Mouse (Mus musculus): ENCODE results near the gene Asb1. TPM values are rescaled to one million over a fixed set of nuclear protein-coding genes. Genes with fewer than 3 reads are reported as not detected.

The Asb1 gene
- polyA plus RNA-seq, 1 experiment, result 14.9 TPM

- Histone ChIP-seq H3K4me2 (ENCODE audit: low read depth) (peak overlapping the region; percentile 91), H3K79me2 (ENCODE audit: control insufficient read depth, insufficient read depth) (peaks cover 8% of the 10 kb centered on the region), H3K36me3 (ENCODE audit: control insufficient read depth, insufficient read depth) (no peaks in the 10 kb centered on the region), H3K4me3 (peak overlapping the region; percentile 55), H3ac (ENCODE audit: control insufficient read depth, insufficient read length) (peak overlapping the region; percentile 36), H3K27me3 (ENCODE audit: control insufficient read depth, insufficient read depth, insufficient read length) (no peaks in the 10 kb centered on the region)
- TF ChIP-seq TCF12 (IDR thresholded peaks at IDR 0.05; ENCODE audit: insufficient read depth, poor library complexity, severe bottlenecking) (no peak), REST (IDR thresholded peaks at IDR 0.05; ENCODE audit: insufficient read depth, insufficient read length) (no peak), MYOD1 (IDR thresholded peaks at IDR 0.05; ENCODE audit: control insufficient read depth in 1 of 3, insufficient read length in 2 of 3, low read depth in 2 of 3) (no peak), E2F4 (IDR thresholded peaks at IDR 0.05; ENCODE audit: insufficient read depth) (no peak), SRF (IDR thresholded peaks at IDR 0.05; ENCODE audit: control insufficient read depth, insufficient read length, low read depth) (no peak), MYOG (IDR thresholded peaks at IDR 0.05; ENCODE audit: control insufficient read depth in 1 of 3, insufficient read depth in 1 of 3, insufficient read length in 2 of 3, low read depth in 2 of 3) (no peak), TCF3 (IDR thresholded peaks at IDR 0.05; ENCODE audit: insufficient read length, low read depth) (no peak), MAX (IDR thresholded peaks at IDR 0.05; ENCODE audit: low read depth) (no peak), CEBPB (IDR thresholded peaks at IDR 0.05; ENCODE audit: insufficient read depth, poor library complexity, severe bottlenecking) (no peak), POLR2A (IDR thresholded peaks at IDR 0.05; ENCODE audit: insufficient read length, low read depth) (no peak), POLR2AphosphoS2 (IDR thresholded peaks at IDR 0.05; ENCODE audit: insufficient read length, low read depth) (no peak), USF1 (IDR thresholded peaks at IDR 0.05; ENCODE audit: low read depth) (no peak)
These were observed 557 bp upstream of the Asb1 start for GRCm38 (mm10) chr1:91539704-91540270.

GRCm38 (mm10) chr1:91541042-91541592, 773 bp downstream of the Asb1 start:
- peaks cover 8% of the 10 kb centered on the region for H3K79me2 ChIP-seq (ENCODE audit: control insufficient read depth, insufficient read depth)
- peaks cover 2% of the 10 kb centered on the region for H3K36me3 ChIP-seq (ENCODE audit: control insufficient read depth, insufficient read depth)
- H3K27me3 ChIP-seq (ENCODE audit: control insufficient read depth, insufficient read depth, insufficient read length), result no peaks in the 10 kb centered on the region
- TF ChIP-seq POLR2A (IDR thresholded peaks at IDR 0.05; ENCODE audit: insufficient read length, low read depth), result no peak
- no peak for TF ChIP-seq MYOD1 (IDR thresholded peaks at IDR 0.05; ENCODE audit: control insufficient read depth in 1 of 3, insufficient read length in 2 of 3, low read depth in 2 of 3)
- no peak for TF ChIP-seq TCF12 (IDR thresholded peaks at IDR 0.05; ENCODE audit: insufficient read depth, poor library complexity, severe bottlenecking)
- TF ChIP-seq USF1 (IDR thresholded peaks at IDR 0.05; ENCODE audit: low read depth), result no peak
- no peak for TF ChIP-seq E2F4 (IDR thresholded peaks at IDR 0.05; ENCODE audit: insufficient read depth)
- TF ChIP-seq MYOG (IDR thresholded peaks at IDR 0.05; ENCODE audit: control insufficient read depth in 1 of 3, insufficient read depth in 1 of 3, insufficient read length in 2 of 3, low read depth in 2 of 3), result no peak
- no peak for TF ChIP-seq CEBPB (IDR thresholded peaks at IDR 0.05; ENCODE audit: insufficient read depth, poor library complexity, severe bottlenecking)
- no peak for TF ChIP-seq REST (IDR thresholded peaks at IDR 0.05; ENCODE audit: insufficient read depth, insufficient read length)
- no peak for TF ChIP-seq SRF (IDR thresholded peaks at IDR 0.05; ENCODE audit: control insufficient read depth, insufficient read length, low read depth)
- no peak for TF ChIP-seq MAX (IDR thresholded peaks at IDR 0.05; ENCODE audit: low read depth)
- no peak for TF ChIP-seq TCF3 (IDR thresholded peaks at IDR 0.05; ENCODE audit: insufficient read length, low read depth)
- TF ChIP-seq POLR2AphosphoS2 (IDR thresholded peaks at IDR 0.05; ENCODE audit: insufficient read length, low read depth), result no peak
- peak overlapping the region; percentile 88 for H3K4me2 ChIP-seq (ENCODE audit: low read depth)
- peak overlapping the region; percentile 36 for H3ac ChIP-seq (ENCODE audit: control insufficient read depth, insufficient read length)
- peak overlapping the region; percentile 55 for H3K4me3 ChIP-seq

- H3ac ChIP-seq (ENCODE audit: control insufficient read depth, insufficient read length), result no peak overlapping the region
These were observed 3.6 kb downstream of the Asb1 start for GRCm38 (mm10) chr1:91543974-91544373.

GRCm38 (mm10) chr1:91545226-91545625, 4.9 kb downstream of the Asb1 start:
- Histone ChIP-seq H3K79me2 (ENCODE audit: control insufficient read depth, insufficient read depth) (peaks cover 8% of the 10 kb centered on the region), H3K4me3 (no peak overlapping the region), H3K36me3 (ENCODE audit: control insufficient read depth, insufficient read depth) (peaks cover 11% of the 10 kb centered on the region), H3K27me3 (ENCODE audit: control insufficient read depth, insufficient read depth, insufficient read length) (no peaks in the 10 kb centered on the region), H3ac (ENCODE audit: control insufficient read depth, insufficient read length) (no peak overlapping the region), H3K4me2 (ENCODE audit: low read depth) (no peak overlapping the region)
- TF ChIP-seq MYOG (IDR thresholded peaks at IDR 0.05; ENCODE audit: control insufficient read depth in 1 of 3, insufficient read depth in 1 of 3, insufficient read length in 2 of 3, low read depth in 2 of 3) (no peak), TCF12 (IDR thresholded peaks at IDR 0.05; ENCODE audit: insufficient read depth, poor library complexity, severe bottlenecking) (no peak)

More at GRCm38 (mm10) chr1:91543974-91544373, 3.6 kb downstream of the Asb1 start:
- no peaks in the 10 kb centered on the region for H3K27me3 ChIP-seq (ENCODE audit: control insufficient read depth, insufficient read depth, insufficient read length)
- H3K79me2 ChIP-seq (ENCODE audit: control insufficient read depth, insufficient read depth), result peaks cover 8% of the 10 kb centered on the region
- H3K4me2 ChIP-seq (ENCODE audit: low read depth), result no peak overlapping the region
- peaks cover 11% of the 10 kb centered on the region for H3K36me3 ChIP-seq (ENCODE audit: control insufficient read depth, insufficient read depth)
- no peak overlapping the region for H3K4me3 ChIP-seq
- TF ChIP-seq MYOG (IDR thresholded peaks at IDR 0.05; ENCODE audit: control insufficient read depth in 1 of 3, insufficient read depth in 1 of 3, insufficient read length in 2 of 3, low read depth in 2 of 3) (no peak), TCF12 (IDR thresholded peaks at IDR 0.05; ENCODE audit: insufficient read depth, poor library complexity, severe bottlenecking) (no peak), REST (IDR thresholded peaks at IDR 0.05; ENCODE audit: insufficient read depth, insufficient read length) (no peak), E2F4 (IDR thresholded peaks at IDR 0.05; ENCODE audit: insufficient read depth) (no peak), MYOD1 (IDR thresholded peaks at IDR 0.05; ENCODE audit: control insufficient read depth in 1 of 3, insufficient read length in 2 of 3, low read depth in 2 of 3) (no peak), CEBPB (IDR thresholded peaks at IDR 0.05; ENCODE audit: insufficient read depth, poor library complexity, severe bottlenecking) (no peak), SRF (IDR thresholded peaks at IDR 0.05; ENCODE audit: control insufficient read depth, insufficient read length, low read depth) (no peak), USF1 (IDR thresholded peaks at IDR 0.05; ENCODE audit: low read depth) (no peak)

- H3K79me2 ChIP-seq (ENCODE audit: control insufficient read depth, insufficient read depth), result no peaks in the 10 kb centered on the region
- TF ChIP-seq SRF (IDR thresholded peaks at IDR 0.05; ENCODE audit: control insufficient read depth, insufficient read length, low read depth), result no peak
- TF ChIP-seq POLR2AphosphoS2 (IDR thresholded peaks at IDR 0.05; ENCODE audit: insufficient read length, low read depth), result no peak
- TF ChIP-seq POLR2A (IDR thresholded peaks at IDR 0.05; ENCODE audit: insufficient read length, low read depth), result no peak
- no peak for TF ChIP-seq USF1 (IDR thresholded peaks at IDR 0.05; ENCODE audit: low read depth)
- TF ChIP-seq TCF3 (IDR thresholded peaks at IDR 0.05; ENCODE audit: insufficient read length, low read depth), result no peak
- TF ChIP-seq TCF12 (IDR thresholded peaks at IDR 0.05; ENCODE audit: insufficient read depth, poor library complexity, severe bottlenecking), result no peak
- TF ChIP-seq MYOG (IDR thresholded peaks at IDR 0.05; ENCODE audit: control insufficient read depth in 1 of 3, insufficient read depth in 1 of 3, insufficient read length in 2 of 3, low read depth in 2 of 3), result no peak
- TF ChIP-seq MYOD1 (IDR thresholded peaks at IDR 0.05; ENCODE audit: control insufficient read depth in 1 of 3, insufficient read length in 2 of 3, low read depth in 2 of 3), result no peak
- TF ChIP-seq E2F4 (IDR thresholded peaks at IDR 0.05; ENCODE audit: insufficient read depth), result no peak
- no peak for TF ChIP-seq MAX (IDR thresholded peaks at IDR 0.05; ENCODE audit: low read depth)
- TF ChIP-seq CEBPB (IDR thresholded peaks at IDR 0.05; ENCODE audit: insufficient read depth, poor library complexity, severe bottlenecking), result no peak
- no peak for TF ChIP-seq REST (IDR thresholded peaks at IDR 0.05; ENCODE audit: insufficient read depth, insufficient read length)
- H3ac ChIP-seq (ENCODE audit: control insufficient read depth, insufficient read length), result no peak overlapping the region
- H3K4me3 ChIP-seq, result no peak overlapping the region
- no peaks in the 10 kb centered on the region for H3K27me3 ChIP-seq (ENCODE audit: control insufficient read depth, insufficient read depth, insufficient read length)
- peaks cover 11% of the 10 kb centered on the region for H3K36me3 ChIP-seq (ENCODE audit: control insufficient read depth, insufficient read depth)
- H3K4me2 ChIP-seq (ENCODE audit: low read depth), result no peak overlapping the region
These were observed 7.2 kb downstream of the Asb1 start for GRCm38 (mm10) chr1:91547567-91547966.

Data from myocyte (in vitro differentiated cells).